Mouse (Mus musculus) spleen, adult 18-20 months (tissue): ENCODE results near the gene Xpot.

Experiments used
- DNase-seq, 2 experiments: peaks; one replicate each; pipeline ENCODE4 v3.0.0; 2022; ENCODE audit warnings: mixed read lengths in 2 of 2

The Xpot gene

DNA sequence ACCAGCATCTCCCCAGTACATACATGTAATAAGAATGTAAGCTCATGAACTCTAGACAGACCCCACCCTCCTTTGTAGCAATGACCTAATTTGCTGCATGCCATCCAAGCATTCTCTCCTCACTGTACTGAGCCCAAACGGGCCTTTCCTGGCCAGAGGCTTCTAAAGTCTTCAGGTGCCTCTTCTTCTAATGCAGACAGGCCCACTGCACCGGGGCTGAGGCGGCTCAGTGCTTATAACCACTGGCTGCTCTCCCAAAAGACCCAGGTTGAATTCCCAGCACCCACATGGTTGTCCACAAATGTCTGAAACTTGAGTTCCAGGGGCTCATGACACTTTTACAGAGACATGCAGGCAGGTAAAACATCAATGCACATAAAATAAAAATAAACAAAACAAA is 55.1 kb downstream of the Xpot start:
- DNase-seq, result no peak

DNA sequence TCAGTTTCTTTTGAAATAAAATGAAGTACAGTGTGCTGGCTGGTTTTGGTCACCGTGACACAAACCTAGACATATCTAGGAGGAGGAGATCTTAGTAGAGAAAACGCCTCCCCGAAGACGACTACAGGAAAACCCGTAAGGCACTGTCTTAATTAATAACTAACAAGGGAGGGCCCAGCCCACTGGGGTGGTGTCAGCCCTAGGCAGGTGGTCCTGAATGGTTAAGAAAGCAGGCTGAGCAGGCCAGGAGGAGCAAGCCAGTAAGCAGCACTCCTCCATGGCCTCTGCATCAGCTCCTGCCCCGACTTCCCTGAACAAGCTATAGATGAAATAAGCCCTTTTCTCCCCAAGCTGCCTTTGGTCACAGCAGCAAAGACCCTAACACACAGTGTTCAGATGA is 56.3 kb downstream of the Xpot start:
- DNase-seq, result no peak

GRCm38 (mm10) chr10:121569001-121569589 is 57.0 kb downstream of the Xpot start:
- no peak for DNase-seq

- no peak for DNase-seq
Observed at GRCm38 (mm10) chr10:121568534-121568933, 57.6 kb downstream of the Xpot start.

- DNase-seq, result no peak
Observed at GRCm38 (mm10) chr10:121568026-121568425, 58.1 kb downstream of the Xpot start.

DNA sequence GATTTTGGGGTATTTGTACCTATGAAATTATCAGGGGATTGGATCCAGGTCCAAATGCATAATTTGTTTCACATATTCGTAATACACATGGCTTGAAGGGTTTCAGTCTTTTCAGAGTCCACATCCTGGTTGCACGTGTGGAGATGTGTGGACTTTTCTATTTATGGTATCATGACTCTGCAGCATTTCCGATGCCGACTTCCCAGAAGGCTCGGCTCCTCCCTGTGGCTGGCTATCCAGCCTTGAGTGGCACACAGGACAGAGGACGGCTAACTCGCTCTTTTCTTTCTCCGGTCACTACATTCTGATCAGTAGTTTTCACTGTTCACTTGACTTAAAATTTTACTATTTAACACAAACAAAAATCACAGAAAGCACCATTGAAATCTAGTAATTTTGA is 61.7 kb downstream of the Xpot start:
- no peak for DNase-seq

DNA sequence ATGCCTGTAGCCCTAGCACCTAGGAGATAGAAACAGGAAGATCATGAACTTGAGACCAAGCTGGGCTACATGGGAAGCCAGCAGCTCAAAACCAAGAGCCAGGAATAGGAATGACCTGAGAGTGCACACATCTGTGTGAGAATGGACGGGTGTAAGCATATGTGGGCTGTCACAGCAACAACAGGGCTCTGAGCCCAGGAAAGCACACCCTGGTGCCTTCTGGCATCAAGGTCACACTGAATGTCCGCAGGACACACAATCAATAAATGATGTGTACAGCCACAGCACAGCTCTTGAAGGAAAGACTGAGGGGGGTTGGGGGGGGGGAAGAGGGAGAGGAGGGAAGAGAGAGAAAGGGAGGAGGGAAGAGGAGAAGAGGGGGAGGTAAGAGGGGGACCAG is 67.9 kb downstream of the Xpot start:
- no peak for DNase-seq

GRCm38 (mm10) chr10:121556263-121556662 is 69.9 kb downstream of the Xpot start:
- no peak for DNase-seq

DNA sequence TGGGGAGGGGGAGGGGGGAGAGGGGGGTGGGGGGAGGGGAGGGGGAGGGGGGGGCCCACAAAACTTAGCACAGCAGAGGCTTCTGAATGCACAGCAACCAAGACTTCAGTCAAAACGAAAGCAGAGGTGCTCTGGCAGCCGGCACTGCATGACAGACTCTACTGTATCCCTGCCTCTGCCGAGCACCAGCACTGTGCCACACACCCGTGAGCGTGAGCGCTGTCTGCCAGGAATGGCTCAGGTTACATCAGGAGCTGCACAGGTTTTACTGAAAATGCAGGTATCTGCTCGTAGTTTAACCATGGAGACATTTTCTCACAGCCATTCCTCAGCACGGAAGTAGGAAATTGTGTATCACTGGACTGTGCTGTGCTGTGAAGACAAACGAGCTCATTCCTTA is 75.8 kb downstream of the Xpot start:
- no peak for DNase-seq

DNA sequence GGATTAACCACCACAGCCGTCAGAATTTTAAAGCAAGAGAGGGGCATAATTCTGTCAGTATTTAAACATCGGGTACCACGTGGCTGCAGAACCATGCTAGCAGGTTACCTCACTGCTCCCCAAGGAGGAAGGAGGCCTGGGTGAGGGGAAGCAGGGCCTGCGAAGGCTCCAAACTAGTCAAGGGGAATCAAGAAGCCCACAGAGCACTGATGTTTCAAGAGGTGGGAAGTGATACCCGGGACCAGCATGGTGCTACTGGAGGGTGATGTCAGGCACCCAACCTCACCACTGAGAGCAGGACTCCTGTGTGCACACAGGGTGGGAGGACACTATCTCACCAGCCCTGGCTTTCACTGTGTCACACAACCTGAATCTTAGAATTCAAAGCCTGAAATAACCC is 76.5 kb downstream of the Xpot start:
- no peak for DNase-seq

DNA sequence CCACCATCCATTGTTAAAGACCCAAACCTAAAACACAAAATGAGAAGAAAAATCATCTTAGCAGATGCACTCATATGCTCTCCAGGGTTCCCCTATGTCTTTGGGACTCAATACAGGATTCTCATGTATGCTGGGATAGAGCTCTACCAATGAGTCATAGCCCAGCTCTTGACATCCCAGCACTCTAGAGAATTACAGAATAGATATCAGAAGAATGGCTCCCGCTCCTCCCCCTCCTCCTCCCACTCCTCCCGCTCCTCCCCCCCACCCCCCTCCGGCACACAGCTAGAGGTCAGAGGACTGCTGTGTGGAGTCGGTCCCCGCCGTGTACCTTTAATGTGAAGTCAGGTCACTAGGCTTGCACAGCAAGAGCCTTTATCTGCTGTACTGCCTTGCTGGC is 79.0 kb downstream of the Xpot start:
- no peak for DNase-seq

DNA sequence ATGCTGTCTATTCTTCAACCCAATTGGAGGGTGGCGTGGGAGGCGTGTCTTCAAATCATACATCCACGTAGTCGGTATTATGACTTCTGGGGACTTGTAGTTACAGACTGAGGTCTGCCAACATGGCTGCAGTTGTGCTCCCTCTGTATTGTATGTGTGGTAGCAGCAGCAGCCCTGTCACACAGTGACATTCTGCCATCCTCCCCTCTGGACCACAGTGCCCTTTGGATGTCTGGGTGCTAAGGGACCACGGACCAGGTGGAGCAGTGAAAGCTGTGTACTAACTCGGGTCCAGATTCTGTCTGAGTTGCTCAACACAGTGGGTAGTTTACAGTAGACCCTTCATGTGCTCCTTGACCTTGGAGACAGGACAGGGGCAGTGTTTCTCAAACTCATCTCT is 82.6 kb downstream of the Xpot start:
- no peak for DNase-seq

GRCm38 (mm10) chr10:121542156-121542555 is 84.0 kb downstream of the Xpot start:
- no peak for DNase-seq
